Mouse (Mus musculus) spleen, postnatal 4 days (tissue): Measurements from ENCODE around the gene Chek1.

Experiments used
- DNase-seq, 2 experiments: peaks; one replicate each; pipeline ENCODE4 v3.0.0; 2022; ENCODE audit warnings: low spot score in 2 of 2

Chek1 gene

DNA sequence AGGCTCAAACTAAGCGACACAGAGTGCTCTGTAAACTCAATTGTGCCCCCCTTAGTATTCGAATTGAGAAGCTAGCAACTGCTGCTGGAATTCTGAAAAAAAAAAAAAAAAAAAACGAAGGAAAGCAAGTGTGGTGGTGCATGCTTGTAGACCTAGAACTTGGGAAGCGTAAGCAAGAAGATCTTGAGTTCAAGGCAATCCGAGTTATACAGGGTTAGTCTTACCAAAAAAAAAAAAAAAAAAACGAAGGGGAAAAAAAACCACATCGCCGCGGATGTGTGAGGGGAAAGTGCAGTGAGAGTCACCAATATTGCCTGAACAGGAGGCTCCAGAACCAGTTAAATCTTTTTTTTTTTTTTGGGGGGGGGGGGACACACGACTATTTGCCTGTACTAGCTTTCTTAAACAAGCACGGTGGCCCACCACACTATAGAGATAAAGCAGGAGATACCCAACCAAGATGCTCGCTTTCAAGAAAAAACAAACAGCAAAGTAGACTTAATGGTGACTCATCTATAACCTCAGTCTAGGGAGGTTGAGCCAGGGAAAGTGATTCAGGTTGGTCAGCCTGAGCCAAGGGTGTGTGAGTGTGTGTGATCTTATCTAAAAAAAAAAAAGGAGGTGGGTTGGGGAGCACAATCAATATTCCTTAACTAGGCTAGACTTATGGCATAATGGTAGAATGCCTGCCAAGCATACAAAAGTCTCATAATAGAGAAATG lies at the start of gene Chek1:
Gene Chek1, minus strand, starts transcription at position 32 of the 722 bp plus-strand sequence.
- no peak for DNase-seq

DNA sequence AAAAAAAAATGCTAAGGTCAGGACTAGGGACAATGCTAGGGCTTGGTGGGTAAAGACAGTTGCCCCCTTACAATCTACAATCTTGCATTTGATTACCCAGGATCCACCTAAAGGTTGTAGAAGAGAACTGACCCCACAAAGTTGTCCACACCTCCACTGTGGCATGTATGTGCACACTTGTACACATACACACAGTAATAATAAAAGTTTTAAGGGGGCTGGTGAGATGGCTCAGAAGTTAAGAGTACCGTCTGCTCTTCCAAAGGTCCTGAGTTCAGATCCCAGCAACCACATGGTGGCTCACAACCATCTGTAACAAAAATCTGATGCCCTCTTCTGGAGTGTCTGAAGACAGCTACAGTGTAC lies 42.2 kb upstream of the Chek1 start:
- no peak for DNase-seq

DNA sequence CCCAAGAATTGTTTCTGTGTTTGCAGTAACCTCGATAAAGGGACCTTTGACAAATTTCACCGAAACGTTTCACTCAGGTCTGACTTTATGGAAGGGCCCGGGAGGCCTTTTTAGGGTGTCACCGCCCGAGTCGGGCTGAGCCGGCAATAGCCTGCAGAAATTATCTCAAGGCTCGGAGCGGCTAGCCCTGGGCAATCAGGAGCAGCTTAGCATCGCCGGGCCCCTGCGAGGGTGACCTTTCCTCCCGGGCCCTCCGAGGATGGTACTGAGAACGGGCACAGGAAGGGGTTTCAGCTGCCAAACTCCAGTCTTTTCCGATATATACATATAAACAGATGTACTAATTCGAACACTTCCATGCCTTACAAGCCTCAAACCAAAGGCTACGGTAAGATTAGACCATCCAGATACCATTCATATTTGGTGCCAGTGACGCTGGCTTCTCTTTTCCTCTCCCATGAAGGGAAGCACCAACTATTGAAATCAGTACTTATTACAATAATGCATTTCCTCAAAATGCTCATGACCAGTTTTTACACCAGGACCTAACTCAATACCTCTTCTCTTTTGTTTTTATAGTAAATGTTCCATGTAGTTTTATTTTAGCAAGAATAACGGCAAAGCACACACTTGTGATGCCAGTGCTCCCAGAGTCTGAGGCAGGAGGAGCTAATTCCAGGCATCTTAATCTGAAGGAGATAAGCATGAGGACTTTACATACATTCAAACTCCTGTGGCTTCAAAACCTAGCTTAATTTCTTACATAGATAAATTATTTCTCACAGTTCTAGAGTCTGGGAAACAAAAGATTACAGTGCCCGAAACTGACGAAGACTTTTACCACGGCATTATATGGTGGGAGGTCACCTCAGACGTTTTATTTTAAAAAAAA lies 41.5 kb upstream of the Chek1 start:
- peak; percentile 44 to 79 for DNase-seq

DNA sequence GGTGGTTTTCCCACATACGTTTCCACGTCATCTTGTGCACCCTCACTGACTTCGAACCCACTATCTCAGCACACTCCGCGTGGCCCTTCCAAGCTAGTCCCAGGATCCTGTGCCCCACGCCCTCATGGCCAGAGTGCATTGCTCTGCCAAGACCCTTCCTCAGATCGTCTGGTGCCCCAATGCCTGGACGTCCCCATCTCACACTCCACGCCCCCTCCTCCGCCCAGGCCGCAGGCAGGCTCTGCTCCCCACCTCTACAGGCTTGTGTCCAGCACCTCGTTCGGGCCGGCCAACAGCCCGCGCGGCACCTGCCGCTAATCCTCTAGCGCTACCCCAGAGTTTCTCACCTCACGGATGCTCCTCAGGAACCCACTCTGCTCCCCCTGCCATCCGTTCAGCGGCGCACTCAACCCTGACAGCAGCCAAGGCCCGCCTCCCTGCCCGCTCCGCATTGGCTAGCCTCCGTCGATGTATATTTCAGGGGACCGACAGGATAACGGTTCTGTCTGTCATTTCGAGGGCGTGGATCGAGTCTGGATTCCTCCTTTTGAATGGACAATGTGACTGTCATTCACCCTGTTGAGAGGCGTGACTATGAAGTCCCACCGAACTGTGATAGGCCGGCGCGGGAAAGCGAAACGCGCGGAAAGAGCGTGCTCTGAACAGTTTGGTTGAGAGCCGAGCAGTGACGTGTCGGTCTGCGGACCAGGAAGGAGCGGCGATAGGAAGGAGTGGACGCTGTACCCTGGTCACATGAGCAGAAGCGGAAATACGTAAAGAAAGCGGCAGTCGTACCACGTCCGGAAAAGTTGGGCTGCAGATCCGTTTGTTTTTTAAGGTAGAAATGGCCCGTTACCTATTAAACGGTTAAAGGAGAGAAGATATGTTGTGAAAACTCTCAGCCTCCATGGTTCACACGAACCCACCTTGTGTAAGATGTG lies 40.6 kb upstream of the Chek1 start, which contains the start of gene Stt3a:
Gene Stt3a, minus strand, starts transcription at position 477 of the 941 bp plus-strand sequence.
- peak; percentile 95 for DNase-seq

DNA sequence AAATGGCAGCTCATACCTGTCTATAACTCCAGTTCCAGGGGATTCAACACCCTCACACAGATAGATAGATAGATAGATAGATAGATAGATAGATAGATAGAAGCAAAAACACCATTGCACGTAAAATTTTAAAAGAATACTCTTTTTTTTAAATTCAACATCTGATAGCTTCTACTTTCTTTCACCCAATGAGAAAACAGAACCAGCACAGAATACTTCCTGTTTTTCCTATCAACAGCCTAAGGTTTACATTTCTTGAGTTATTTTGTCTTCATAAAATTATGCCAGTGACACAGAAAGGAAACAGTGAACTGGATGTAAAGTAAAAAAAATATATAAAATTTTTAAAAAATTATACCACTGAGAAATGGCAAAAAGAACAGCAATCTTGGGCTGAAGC lies 37.5 kb upstream of the Chek1 start:
- no peak for DNase-seq

DNA sequence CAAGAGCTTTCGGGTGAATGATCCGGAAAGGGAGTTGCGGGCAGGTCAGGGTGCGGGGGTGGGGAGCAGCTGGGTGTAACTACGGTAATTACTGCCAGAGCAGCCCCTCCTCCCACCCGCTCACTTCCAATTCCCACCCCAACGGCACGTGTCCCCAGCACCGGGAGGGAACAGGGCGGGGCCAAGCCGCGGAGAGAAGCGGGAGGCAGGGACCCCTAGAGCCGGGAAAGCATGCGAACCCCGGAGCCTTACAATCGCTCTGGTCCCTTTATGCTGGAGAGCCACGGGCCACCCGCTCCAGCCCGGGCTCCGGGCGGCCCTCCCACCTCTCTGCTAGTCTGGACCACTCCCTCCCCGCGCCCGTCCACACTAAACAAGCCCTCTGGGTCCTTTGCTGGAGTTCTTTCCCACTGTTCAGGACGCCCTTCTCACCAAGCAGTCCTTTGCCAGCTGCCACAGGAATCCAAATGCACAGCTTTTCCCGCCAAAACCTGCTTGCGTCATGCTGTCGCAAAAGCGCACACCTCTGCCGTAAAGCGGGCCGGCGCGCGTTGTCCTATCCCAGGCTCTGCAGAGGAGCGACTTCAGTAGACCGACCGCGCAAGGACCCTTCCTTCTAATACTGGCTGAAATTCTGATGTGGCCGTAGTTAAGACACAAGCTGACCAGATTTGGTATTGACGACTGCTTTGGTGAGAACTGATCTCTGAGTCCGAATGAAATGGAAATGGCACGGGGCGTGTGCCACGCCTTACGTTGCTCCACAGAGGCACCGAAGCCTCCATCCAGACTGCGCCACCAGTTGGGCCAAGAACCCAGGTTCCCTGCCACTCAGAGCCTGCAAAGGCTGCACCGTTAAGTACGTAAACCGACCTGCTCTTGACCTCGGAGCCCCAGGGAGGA lies 483 bp downstream of the Chek1 start:
- peak; percentile 87 to 94 for DNase-seq

DNA sequence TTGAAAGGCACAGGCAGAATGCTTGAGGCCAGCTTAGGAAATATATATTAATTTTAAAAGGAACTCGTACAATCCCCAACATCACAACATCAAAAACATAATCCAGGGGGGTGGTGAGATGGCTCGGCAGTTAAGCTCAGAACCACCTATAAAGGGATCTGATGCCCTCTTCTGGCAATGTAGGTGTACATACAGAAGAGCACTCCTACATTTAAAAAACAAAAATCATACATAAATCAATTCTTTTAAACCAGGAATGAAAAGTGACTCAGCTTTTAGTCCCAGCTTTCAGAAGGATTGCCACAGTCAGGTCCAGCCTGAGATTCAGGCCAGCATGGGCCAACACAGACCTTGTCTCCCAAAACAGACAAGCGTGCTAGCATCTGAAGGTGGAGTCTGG lies 10.2 kb downstream of the Chek1 start:
- no peak for DNase-seq

DNA sequence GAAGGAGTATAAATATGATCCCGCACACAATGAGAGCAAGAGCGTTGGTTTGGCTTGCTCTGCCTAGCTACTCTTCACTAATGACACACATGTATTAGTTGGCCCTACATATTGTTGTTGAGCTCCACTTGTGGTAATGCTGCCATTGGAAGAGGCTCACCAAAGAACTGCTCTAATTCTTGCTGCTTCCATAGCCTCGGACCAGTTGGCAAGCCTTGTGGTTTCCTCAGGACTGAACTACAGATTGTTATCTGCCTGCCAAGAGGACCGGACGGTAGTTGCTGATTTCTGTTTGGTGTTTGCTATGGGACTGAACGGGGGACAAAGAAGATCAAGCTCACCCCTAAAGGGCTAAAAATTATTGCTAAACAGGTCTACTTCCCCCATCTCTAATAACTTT lies 19.6 kb downstream of the Chek1 start:
- no peak for DNase-seq

DNA sequence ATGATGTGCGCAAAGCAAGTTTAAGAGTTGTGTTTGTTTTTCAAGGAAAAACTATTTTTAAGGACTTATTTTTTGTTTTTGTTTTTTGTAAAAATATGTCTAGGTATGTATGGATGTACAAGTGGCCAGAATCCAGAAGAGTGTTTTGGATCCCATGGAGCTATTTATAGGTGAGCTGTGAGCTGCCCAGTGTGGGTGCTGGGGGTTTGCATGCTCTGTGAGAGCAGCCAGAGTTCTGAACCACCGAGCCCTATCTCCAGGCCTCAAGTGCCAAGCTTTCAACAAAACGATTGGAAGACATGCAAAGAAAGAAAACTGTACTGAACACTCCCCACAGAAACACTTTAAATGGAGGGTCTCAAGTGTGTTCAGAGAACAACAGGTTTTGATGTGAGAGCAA lies 20.9 kb downstream of the Chek1 start:
- no peak for DNase-seq

DNA sequence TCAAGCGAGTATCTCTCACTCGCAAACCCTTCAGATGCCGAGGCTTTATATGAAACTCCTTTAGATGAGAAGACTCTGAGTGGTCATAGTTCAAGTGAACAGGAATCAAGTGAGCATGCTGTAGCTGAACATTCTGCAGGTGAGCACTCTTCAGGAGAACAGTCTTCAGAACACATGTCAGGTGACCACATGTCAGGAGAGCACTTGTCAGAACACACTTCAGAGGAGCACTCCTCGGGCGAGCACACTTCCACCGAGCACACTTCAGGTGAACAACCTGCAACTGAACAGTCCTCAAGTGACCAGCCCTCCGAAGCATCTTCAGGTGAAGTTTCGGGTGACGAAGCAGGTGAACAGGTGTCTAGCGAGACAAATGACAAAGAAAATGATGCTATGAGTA lies 32.6 kb downstream of the Chek1 start:
- DNase-seq = no peak

DNA sequence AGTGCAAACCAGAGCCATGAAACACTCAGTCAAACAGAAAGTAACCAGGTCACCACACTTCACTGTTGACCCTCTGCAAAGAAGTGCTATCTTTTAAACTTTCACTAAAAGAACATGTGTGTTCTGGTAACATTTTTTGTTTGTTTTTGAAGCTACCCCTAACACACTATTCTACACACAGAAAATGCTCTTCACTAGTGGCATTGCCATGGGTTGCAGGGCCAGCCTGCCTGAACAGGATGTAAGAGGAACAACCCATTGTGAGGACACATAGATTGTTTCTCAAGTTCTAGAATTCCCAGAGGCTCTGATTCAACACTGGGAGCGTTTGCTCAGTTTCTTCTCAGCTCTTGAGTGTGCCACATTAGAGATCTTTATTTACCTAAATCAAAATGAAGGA lies 33.9 kb downstream of the Chek1 start, which contains the start of gene Acrv1:
Gene Acrv1, plus strand, starts transcription at position 301 of the 400 bp plus-strand sequence.
- DNase-seq = no peak

DNA sequence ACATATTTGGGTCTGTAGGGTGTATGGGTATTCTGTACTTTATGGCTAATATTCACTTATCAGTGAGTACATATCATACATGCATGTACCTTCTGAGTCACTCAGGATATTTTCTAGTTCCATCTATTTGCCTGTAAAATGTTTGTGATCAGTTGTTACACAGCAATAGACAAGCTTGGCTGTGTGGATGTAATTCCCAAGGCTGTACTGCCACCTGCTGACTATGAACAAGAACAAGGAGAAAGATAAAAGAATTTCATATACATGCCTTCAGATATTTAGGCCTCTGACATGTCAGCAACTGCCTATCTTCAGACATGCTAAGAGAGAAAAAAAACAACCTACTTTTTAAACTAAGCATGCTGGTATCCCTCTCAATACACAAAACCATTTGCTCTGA lies 39.5 kb downstream of the Chek1 start:
- DNase-seq = no peak

DNA sequence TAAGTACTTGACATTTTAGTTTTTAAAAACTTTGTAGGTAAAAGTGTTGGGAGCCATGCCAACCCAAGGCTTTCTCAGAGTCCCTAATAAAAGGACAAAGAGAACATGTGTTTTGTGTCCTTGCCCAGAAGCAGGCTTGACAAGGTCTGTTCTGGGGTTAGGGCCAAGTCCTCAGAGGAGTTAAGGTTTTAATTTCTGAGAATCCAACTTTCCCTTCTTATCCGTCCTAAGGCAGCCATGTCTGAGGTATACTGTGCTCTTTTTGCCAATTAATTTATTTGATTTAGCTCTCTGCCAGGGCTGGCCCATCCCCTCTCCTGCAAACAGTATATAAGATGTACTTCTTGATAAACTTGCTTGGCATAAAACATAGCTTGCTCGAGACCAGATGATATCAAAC lies 45.4 kb downstream of the Chek1 start:
- no peak for DNase-seq
